Mouse (Mus musculus): ENCODE data around the gene Mpped2. TPM values are rescaled to one million over a fixed set of nuclear protein-coding genes. Genes with fewer than 3 reads are reported as not detected.

Gene Mpped2
- total and polyA plus RNA-seq, 3 experiments, result 0.04 to 0.10 TPM; not detected in 1

DNA sequence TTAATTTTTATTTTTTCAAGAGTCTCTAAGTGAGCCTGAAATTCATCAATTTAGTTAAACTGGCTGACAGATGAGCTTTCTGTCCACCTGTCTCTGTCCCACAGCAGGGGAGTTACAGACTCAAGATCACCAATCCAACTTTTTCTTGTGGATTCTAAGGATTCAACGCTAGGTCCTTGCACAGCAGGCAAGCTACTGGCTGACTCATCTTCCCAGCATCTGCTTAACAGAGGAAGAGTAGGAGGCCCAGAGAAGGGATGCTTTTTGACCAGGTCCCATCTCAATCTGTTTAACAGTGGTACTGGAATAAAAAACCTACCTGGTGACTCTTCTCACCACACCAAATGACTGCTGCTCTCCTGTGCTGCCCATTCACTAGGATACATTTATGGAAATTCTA lies 133.0 kb downstream of the Mpped2 start:
- H3K36me3 ChIP-seq (ENCODE audit: control insufficient read depth in 1 of 2, insufficient read depth in 2 of 2, low read length in 2 of 2), result no peaks in the 10 kb centered on the region
- DNase-seq (ENCODE audit: low read depth, low spot score), result no peak
- no peak for TF ChIP-seq SMC3 (IDR thresholded peaks at IDR 0.05; ENCODE audit: low read depth, low read length)
- no peak for TF ChIP-seq GABPA (IDR thresholded peaks at IDR 0.05; ENCODE audit: low read depth, low read length)
- TF ChIP-seq USF1 (IDR thresholded peaks at IDR 0.05; ENCODE audit: low read depth, low read length), result no peak
- TF ChIP-seq CTCF (IDR thresholded peaks at IDR 0.05 in 2 of 3, conservative IDR thresholded peaks at IDR 0.05 in 1 of 3; ENCODE audit: control insufficient read depth in 1 of 3, insufficient read depth in 1 of 3, low read depth in 2 of 3, low read length in 3 of 3, poor library complexity in 1 of 3, severe bottlenecking in 1 of 3), result no peak
- no peak for TF ChIP-seq MYC (IDR thresholded peaks at IDR 0.05; ENCODE audit: low read depth, low read length)
- no peak for TF ChIP-seq MXI1 (IDR thresholded peaks at IDR 0.05; ENCODE audit: low read depth, low read length)
- TF ChIP-seq POLR2AphosphoS5 (IDR thresholded peaks at IDR 0.05; ENCODE audit: borderline replicate concordance, low read depth, low read length), result no peak
- no peak for TF ChIP-seq NELFE (IDR thresholded peaks at IDR 0.05; ENCODE audit: low read depth, low read length)
- no peak for TF ChIP-seq MAX (IDR thresholded peaks at IDR 0.05; ENCODE audit: low read length)
- TF ChIP-seq TCF12 (IDR thresholded peaks at IDR 0.05; ENCODE audit: low read depth, low read length), result no peak
- TF ChIP-seq MYB (IDR thresholded peaks at IDR 0.05; ENCODE audit: low read depth, low read length), result no peak
- no peak for TF ChIP-seq POLR2AphosphoS2 (IDR thresholded peaks at IDR 0.05; ENCODE audit: low read length)
- no peak for TF ChIP-seq TAL1 (IDR thresholded peaks at IDR 0.05; ENCODE audit: low read length)
- H3K4me1 ChIP-seq (ENCODE audit: control insufficient read depth in 1 of 2, insufficient read depth in 2 of 2, low read length in 2 of 2), result no peaks in the 10 kb centered on the region
- H3K27ac ChIP-seq (ENCODE audit: control insufficient read depth, low read depth, low read length), result no peak overlapping the region
- no peaks in the 10 kb centered on the region; a peak in 1 of 4 replicates for H3K27me3 ChIP-seq (ENCODE audit: control insufficient read depth in 1 of 2, insufficient read depth in 2 of 2, low read length in 2 of 2)
- H3K9ac ChIP-seq (ENCODE audit: control insufficient read depth, low read depth, low read length, poor library complexity, severe bottlenecking), result no peak overlapping the region
- H3K4me3 ChIP-seq (ENCODE audit: control insufficient read depth in 1 of 2, insufficient read depth in 1 of 2, low read depth in 2 of 2, low read length in 2 of 2), result no peak overlapping the region
- H3K79me2 ChIP-seq (ENCODE audit: control insufficient read depth, insufficient read depth, low read length, poor library complexity), result no peaks in the 10 kb centered on the region
- no peaks in the 10 kb centered on the region for H3K9me3 ChIP-seq (replicated peaks; ENCODE audit: insufficient read depth, low read length)

DNA sequence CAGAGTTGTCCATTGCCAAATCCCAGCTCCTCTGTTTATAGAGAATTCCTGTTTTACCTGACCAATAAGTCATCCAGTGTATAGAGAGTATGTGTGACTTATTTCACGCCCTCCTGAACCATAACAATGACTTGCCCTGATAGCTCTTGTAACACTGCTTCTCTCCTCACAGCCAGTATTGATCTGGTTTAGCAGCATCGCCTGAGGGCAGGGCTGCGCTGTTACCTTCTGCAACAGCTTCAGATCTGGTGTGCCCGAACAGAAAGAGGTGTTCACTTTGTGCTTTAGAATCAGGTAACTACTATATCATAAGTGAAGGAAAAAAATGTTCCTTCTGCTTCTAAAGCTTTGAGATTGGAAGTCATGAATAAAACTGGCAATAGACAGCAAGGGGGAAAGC lies 133.7 kb downstream of the Mpped2 start:
- no peak for DNase-seq (ENCODE audit: low read depth, low spot score)
- no peaks in the 10 kb centered on the region for H3K4me1 ChIP-seq (ENCODE audit: control insufficient read depth in 1 of 2, insufficient read depth in 2 of 2, low read length in 2 of 2)
- no peak overlapping the region for H3K4me3 ChIP-seq (ENCODE audit: control insufficient read depth in 1 of 2, insufficient read depth in 1 of 2, low read depth in 2 of 2, low read length in 2 of 2)
- H3K79me2 ChIP-seq (ENCODE audit: control insufficient read depth, insufficient read depth, low read length, poor library complexity), result no peaks in the 10 kb centered on the region
- H3K27me3 ChIP-seq (ENCODE audit: control insufficient read depth in 1 of 2, insufficient read depth in 2 of 2, low read length in 2 of 2), result no peaks in the 10 kb centered on the region; a peak in 1 of 4 replicates
- H3K27ac ChIP-seq (ENCODE audit: control insufficient read depth, low read depth, low read length), result no peak overlapping the region
- TF ChIP-seq UBTF (IDR thresholded peaks at IDR 0.05; ENCODE audit: borderline replicate concordance, insufficient read depth, low read depth, low read length), result no peak
- TF ChIP-seq JUND (IDR thresholded peaks at IDR 0.05; ENCODE audit: low read depth, low read length), result no peak
- no peak for TF ChIP-seq ETS1 (IDR thresholded peaks at IDR 0.05; ENCODE audit: low read depth, low read length)
- no peak for TF ChIP-seq POLR2A (IDR thresholded peaks at IDR 0.05; ENCODE audit: control insufficient read depth in 1 of 2, insufficient read depth in 1 of 2, low read depth in 1 of 2, low read length in 2 of 2, poor library complexity in 1 of 2)
- TF ChIP-seq MAFK (IDR thresholded peaks at IDR 0.05; ENCODE audit: borderline replicate concordance, low read depth, low read length), result no peak
- TF ChIP-seq HCFC1 (IDR thresholded peaks at IDR 0.05; ENCODE audit: low read depth, low read length), result no peak
- TF ChIP-seq MYB (IDR thresholded peaks at IDR 0.05; ENCODE audit: low read depth, low read length), result no peak
- TF ChIP-seq MAX (IDR thresholded peaks at IDR 0.05; ENCODE audit: low read length), result no peak
- no peak for TF ChIP-seq USF2 (IDR thresholded peaks at IDR 0.05; ENCODE audit: borderline replicate concordance in 1 of 2, insufficient read depth in 1 of 2, low read depth in 1 of 2, low read length in 2 of 2)
- TF ChIP-seq POLR2AphosphoS5 (IDR thresholded peaks at IDR 0.05; ENCODE audit: borderline replicate concordance, low read depth, low read length), result no peak
- no peak for TF ChIP-seq TAL1 (IDR thresholded peaks at IDR 0.05; ENCODE audit: low read length)
- no peak for TF ChIP-seq KAT2A (conservative IDR thresholded peaks at IDR 0.05; ENCODE audit: low read depth, low read length)
- TF ChIP-seq MYC (IDR thresholded peaks at IDR 0.05; ENCODE audit: low read depth, low read length), result no peak
- no peak for TF ChIP-seq POLR2AphosphoS2 (IDR thresholded peaks at IDR 0.05; ENCODE audit: low read length)
- H3K36me3 ChIP-seq (ENCODE audit: control insufficient read depth in 1 of 2, insufficient read depth in 2 of 2, low read length in 2 of 2), result no peaks in the 10 kb centered on the region
- no peak overlapping the region for H3K9ac ChIP-seq (ENCODE audit: control insufficient read depth, low read depth, low read length, poor library complexity, severe bottlenecking)
- no peaks in the 10 kb centered on the region for H3K9me3 ChIP-seq (replicated peaks; ENCODE audit: insufficient read depth, low read length)
